Mouse (Mus musculus) MEL (cell line): ENCODE data around the gene Itpr1. TPM values are rescaled to one million over a fixed set of nuclear protein-coding genes. Genes with fewer than 3 reads are reported as not detected.

ENCODE experiments used
- DNase-seq: peaks from one replicate; pipeline ENCODE4 v3.0.0; 2011; ENCODE audit warnings: low read depth, low spot score
- H3K27ac ChIP-seq: 2 replicates; pipeline ENCODE4 v1.5.1; 2012; ENCODE audit warnings: low read depth, mild to moderate bottlenecking, control low read depth, low read length, moderate library complexity; ENCODE audit not compliant: control insufficient read depth
- H3K27me3 ChIP-seq, 2 experiments: fragments of 150-350 bp in 1 of 2; sonication (generic) in 1 of 2; 2 replicates each; pipeline ENCODE4 v1.6.1; 2012; ENCODE audit warnings: low read length in 2 of 2, mild to moderate bottlenecking in 2 of 2, improper control_type of control experiment in 1 of 2, moderate library complexity in 1 of 2; ENCODE audit not compliant: insufficient read depth in 2 of 2, control insufficient read depth in 1 of 2
- H3K36me3 ChIP-seq, 2 experiments: 2 replicates each; pipeline ENCODE4 v1.6.1; 2012 to 2014; ENCODE audit warnings: low read length in 2 of 2, improper control_type of control experiment in 1 of 2, inconsistent platforms in 1 of 2, mild to moderate bottlenecking in 1 of 2; ENCODE audit not compliant: insufficient read depth in 2 of 2, control insufficient read depth in 1 of 2
- H3K4me1 ChIP-seq, 2 experiments: fragments of 150-350 bp in 1 of 2; sonication (generic) in 1 of 2; 2 replicates each; pipeline ENCODE4 v1.6.1; 2012; ENCODE audit warnings: low read length in 2 of 2, improper control_type of control experiment in 1 of 2, mild to moderate bottlenecking in 1 of 2; ENCODE audit not compliant: insufficient read depth in 2 of 2, control insufficient read depth in 1 of 2
- H3K4me3 ChIP-seq, 2 experiments: fragments of 150-350 bp in 1 of 2; sonication (generic) in 1 of 2; 2 replicates each; pipeline ENCODE4 v1.5.1; 2012; ENCODE audit warnings: low read depth in 2 of 2, low read length in 2 of 2, mild to moderate bottlenecking in 2 of 2, moderate library complexity in 2 of 2, control low read depth in 1 of 2, improper control_type of control experiment in 1 of 2; ENCODE audit not compliant: control insufficient read depth in 1 of 2, insufficient read depth in 1 of 2
- H3K79me2 ChIP-seq: 2 replicates; pipeline ENCODE4 v1.6.1; 2012; ENCODE audit warnings: mild to moderate bottlenecking, low read length, moderate library complexity; ENCODE audit not compliant: control insufficient read depth, poor library complexity, insufficient read depth
- H3K9ac ChIP-seq: 2 replicates; pipeline ENCODE4 v1.6.1; 2012; ENCODE audit warnings: low read depth, mild to moderate bottlenecking, control low read depth, low read length, moderate library complexity; ENCODE audit not compliant: control insufficient read depth, poor library complexity, severe bottlenecking
- H3K9me3 ChIP-seq: fragments of 150-350 bp; sonication (generic); replicated peaks from 2 replicates; pipeline ENCODE4 v1.6.1; 2012; ENCODE audit warnings: mild to moderate bottlenecking, low read length, improper control_type of control experiment, moderate library complexity; ENCODE audit not compliant: insufficient read depth
- BHLHE40 ChIP-seq: IDR thresholded peaks from 2 replicates; pipeline ENCODE4 v1.6.1; 2012; ENCODE audit warnings: low read depth, mild to moderate bottlenecking, inconsistent platforms, low read length, improper control_type of control experiment, borderline replicate concordance
- CHD1 ChIP-seq: IDR thresholded peaks from 2 replicates; pipeline ENCODE4 v1.6.1; 2012; ENCODE audit warnings: low read depth, mild to moderate bottlenecking, inconsistent platforms, low read length, improper control_type of control experiment
- CTCF ChIP-seq, 3 experiments: IDR thresholded peaks in 2 of 3; conservative IDR thresholded peaks in 1 of 3; 2 replicates each; pipeline ENCODE4 v1.5.1; 2011 to 2012; ENCODE audit warnings: low read length in 3 of 3, low read depth in 2 of 3, mild to moderate bottlenecking in 2 of 3, improper control_type of control experiment in 1 of 3, inconsistent platforms in 1 of 3, mixed read lengths in 1 of 3, moderate library complexity in 1 of 3; ENCODE audit not compliant: control insufficient read depth in 1 of 3, insufficient read depth in 1 of 3, poor library complexity in 1 of 3, severe bottlenecking in 1 of 3
- ELF1 ChIP-seq: IDR thresholded peaks from 2 replicates; pipeline ENCODE4 v1.6.1; 2014; ENCODE audit warnings: low read depth, mild to moderate bottlenecking, inconsistent platforms, low read length, improper control_type of control experiment, moderate library complexity
- EP300 ChIP-seq, 2 experiments: IDR thresholded peaks; 2 replicates each; pipeline ENCODE4 v1.6.1; 2011; ENCODE audit warnings: improper control_type of control experiment in 2 of 2, low read length in 2 of 2, low read depth in 1 of 2, mild to moderate bottlenecking in 1 of 2
- GABPA ChIP-seq: IDR thresholded peaks from 2 replicates; pipeline ENCODE4 v1.6.1; 2012; ENCODE audit warnings: low read depth, mild to moderate bottlenecking, inconsistent platforms, low read length, improper control_type of control experiment, moderate library complexity
- GATA1 ChIP-seq: IDR thresholded peaks from 2 replicates; pipeline ENCODE4 v1.6.1; 2011; ENCODE audit warnings: low read depth, low read length, improper control_type of control experiment
- JUND ChIP-seq: IDR thresholded peaks from 2 replicates; pipeline ENCODE4 v1.6.1; 2011; ENCODE audit warnings: low read depth, mild to moderate bottlenecking, improper control_type of control experiment, low read length
- KAT2A ChIP-seq: conservative IDR thresholded peaks from 2 replicates; pipeline ENCODE4 v1.6.1; 2012; ENCODE audit warnings: low read depth, low read length, improper control_type of control experiment, inconsistent platforms
- MAX ChIP-seq: IDR thresholded peaks from 2 replicates; pipeline ENCODE4 v1.6.1; 2011; ENCODE audit warnings: low read length, improper control_type of control experiment
- MYC ChIP-seq: IDR thresholded peaks from 2 replicates; pipeline ENCODE4 v1.6.1; 2011; ENCODE audit warnings: low read depth, mild to moderate bottlenecking, low read length, improper control_type of control experiment, moderate library complexity
- NELFE ChIP-seq: IDR thresholded peaks from 2 replicates; pipeline ENCODE4 v1.6.1; 2011; ENCODE audit warnings: low read depth, low read length, improper control_type of control experiment
- NRF1 ChIP-seq: IDR thresholded peaks from 2 replicates; pipeline ENCODE4 v1.6.1; 2014; ENCODE audit warnings: low read depth, mild to moderate bottlenecking, inconsistent platforms, low read length, improper control_type of control experiment, moderate library complexity; ENCODE audit not compliant: poor library complexity, insufficient read depth, severe bottlenecking
- POLR2A ChIP-seq, 2 experiments: IDR thresholded peaks; 2 replicates each; pipeline ENCODE4 v1.6.1; 2011 to 2012; ENCODE audit warnings: low read length in 2 of 2, mild to moderate bottlenecking in 2 of 2, control low read depth in 1 of 2, improper control_type of control experiment in 1 of 2, low read depth in 1 of 2, moderate library complexity in 1 of 2; ENCODE audit not compliant: control insufficient read depth in 1 of 2, insufficient read depth in 1 of 2, poor library complexity in 1 of 2
- RCOR1 ChIP-seq: IDR thresholded peaks from 2 replicates; pipeline ENCODE4 v1.6.1; 2012; ENCODE audit warnings: low read depth, mild to moderate bottlenecking, inconsistent platforms, low read length, improper control_type of control experiment
- SIN3A ChIP-seq: IDR thresholded peaks from 2 replicates; pipeline ENCODE4 v1.6.1; 2012; ENCODE audit warnings: low read length, improper control_type of control experiment, inconsistent platforms
- SMC3 ChIP-seq: IDR thresholded peaks from 2 replicates; pipeline ENCODE4 v1.6.1; 2011; ENCODE audit warnings: low read depth, low read length, improper control_type of control experiment
- TBP ChIP-seq: IDR thresholded peaks from 2 replicates; pipeline ENCODE4 v1.8.0; 2011; ENCODE audit warnings: low read depth, low read length, improper control_type of control experiment
- UBTF ChIP-seq: IDR thresholded peaks from 2 replicates; pipeline ENCODE4 v1.6.1; 2012; ENCODE audit warnings: low read depth, mild to moderate bottlenecking, inconsistent platforms, low read length, improper control_type of control experiment, moderate library complexity, borderline replicate concordance; ENCODE audit not compliant: insufficient read depth
- ZC3H11A ChIP-seq: IDR thresholded peaks from 2 replicates; pipeline ENCODE4 v1.6.1; 2012; ENCODE audit warnings: low read depth, mild to moderate bottlenecking, inconsistent platforms, low read length, improper control_type of control experiment
- polyA plus RNA-seq, 2 experiments: library from polyadenylated mRNA; stranded (reverse) in 1 of 2; unstranded in 1 of 2; fragments of >175 nt in 1 of 2; fragments of >200 nt in 1 of 2; gene quantifications; 2 replicates each; pipeline versions ENCODE4 v1.2.1 to v1.2.4; 2012; ENCODE audit warnings: low replicate concordance in 2 of 2, low read depth in 1 of 2; ENCODE audit not compliant: insufficient read length in 2 of 2, insufficient read depth in 1 of 2, missing spikeins in 1 of 2
- total RNA-seq: library from RNA; depleted of rRNA; stranded (reverse); fragments of 300-350 nt; gene quantifications from 2 replicates; pipeline ENCODE4 v1.2.3, GENCODE M21; 2012

Itpr1 gene
- total and polyA plus RNA-seq, 3 experiments: 15.6 to 19.0 TPM; not detected in 1

DNA sequence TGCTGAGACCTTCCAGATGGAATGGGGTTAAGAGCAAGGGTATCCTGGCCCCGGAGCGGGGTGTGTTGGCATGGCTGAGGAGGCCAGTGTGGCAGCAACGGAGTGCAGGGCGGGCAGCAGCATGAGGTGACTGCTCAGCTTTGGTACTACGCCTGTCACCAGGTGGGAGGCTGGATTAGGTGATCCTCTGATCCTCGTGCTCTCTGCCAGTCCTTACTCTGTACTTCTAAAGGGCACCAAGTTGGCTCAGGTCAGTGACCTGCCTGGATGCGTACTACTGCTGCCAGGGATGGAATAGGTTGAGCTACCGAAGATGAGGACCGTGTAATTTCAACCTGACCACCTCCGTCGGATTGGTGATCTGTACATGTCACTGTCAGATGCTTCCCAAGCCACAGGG, 245.9 kb downstream of the Itpr1 start:
- H3K27ac ChIP-seq: no peak overlapping the region
- H3K4me3 ChIP-seq: no peak overlapping the region
- H3K9me3 ChIP-seq: no peaks in the 10 kb centered on the region
- H3K36me3 ChIP-seq: no peaks in the 10 kb centered on the region
- no peaks in the 10 kb centered on the region for H3K79me2 ChIP-seq
- H3K9ac ChIP-seq: no peak overlapping the region
- H3K4me1 ChIP-seq: no peaks in the 10 kb centered on the region
- H3K27me3 ChIP-seq: no peaks in the 10 kb centered on the region
- TF ChIP-seq RCOR1 (no peak), NELFE (no peak), NRF1 (no peak), MYC (no peak), TBP (no peak), CHD1 (no peak), ZC3H11A (no peak), GATA1 (no peak), CTCF (IDR thresholded peaks at IDR 0.05 in 2 of 3, conservative IDR thresholded peaks at IDR 0.05 in 1 of 3; ENCODE audit: control insufficient read depth in 1 of 3, insufficient read depth in 1 of 3, low read depth in 2 of 3, low read length in 3 of 3, poor library complexity in 1 of 3, severe bottlenecking in 1 of 3) (no peak), EP300 (IDR thresholded peaks at IDR 0.05; ENCODE audit: low read depth in 1 of 2, low read length in 2 of 2) (no peak), UBTF (no peak), MAX (no peak), KAT2A (no peak), SIN3A (no peak), BHLHE40 (no peak)
- no peak for DNase-seq

DNA sequence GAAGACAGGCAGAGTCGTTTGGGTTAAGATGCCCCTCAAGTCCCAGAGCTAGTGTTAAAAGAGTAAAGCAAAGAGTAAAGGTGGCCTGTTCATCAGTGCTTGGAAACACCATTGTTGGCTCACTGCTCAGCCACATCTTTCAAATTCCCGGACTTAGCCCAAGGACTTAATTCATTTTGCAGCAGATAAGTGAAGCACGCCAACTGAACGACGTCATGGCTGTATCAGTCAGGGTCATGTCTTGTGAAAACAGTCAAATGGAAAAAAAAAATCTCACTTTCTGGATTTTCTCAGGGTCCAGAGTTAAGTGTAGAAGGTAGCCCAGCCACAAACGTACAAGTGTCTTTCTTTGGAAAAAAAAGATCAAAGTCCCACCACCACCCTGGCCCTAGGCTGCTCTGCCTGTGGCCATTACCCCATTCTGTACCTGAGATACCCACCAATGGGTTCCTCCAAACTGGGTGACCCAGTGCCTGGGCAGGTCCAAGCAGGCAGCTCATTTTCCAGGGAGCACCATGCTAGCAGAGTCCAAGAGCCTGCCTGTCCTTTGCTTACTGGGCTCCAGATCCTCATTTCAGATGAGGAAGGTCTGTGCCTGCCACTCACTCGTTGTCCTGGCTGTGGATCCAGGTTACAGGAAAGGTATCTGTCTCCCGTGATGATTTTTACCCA, 251.5 kb downstream of the Itpr1 start:
- Histone ChIP-seq H3K4me3 (no peak overlapping the region), H3K79me2 (no peaks in the 10 kb centered on the region), H3K9me3 (no peaks in the 10 kb centered on the region), H3K27me3 (no peaks in the 10 kb centered on the region), H3K4me1 (no peaks in the 10 kb centered on the region), H3K36me3 (no peaks in the 10 kb centered on the region), H3K27ac (no peak overlapping the region), H3K9ac (no peak overlapping the region)
- no peak for DNase-seq
- no peak for TF ChIP-seq CHD1
- no peak for TF ChIP-seq JUND
- TF ChIP-seq CTCF (IDR thresholded peaks at IDR 0.05 in 2 of 3, conservative IDR thresholded peaks at IDR 0.05 in 1 of 3; ENCODE audit: control insufficient read depth in 1 of 3, insufficient read depth in 1 of 3, low read depth in 2 of 3, low read length in 3 of 3, poor library complexity in 1 of 3, severe bottlenecking in 1 of 3): no peak
- TF ChIP-seq GABPA: no peak
- no peak for TF ChIP-seq GATA1
- TF ChIP-seq TBP: no peak
- no peak for TF ChIP-seq SMC3
- no peak for TF ChIP-seq POLR2A (IDR thresholded peaks at IDR 0.05; ENCODE audit: control insufficient read depth in 1 of 2, insufficient read depth in 1 of 2, low read depth in 1 of 2, low read length in 2 of 2, poor library complexity in 1 of 2)
- no peak for TF ChIP-seq ELF1
